Mouse (Mus musculus): ENCODE results near the gene Galnt14. TPM values are rescaled to one million over a fixed set of nuclear protein-coding genes. Genes with fewer than 3 reads are reported as not detected.

The Galnt14 gene
- total and polyA plus RNA-seq, 3 experiments: 0.08 TPM; not detected in 2

GRCm38 (mm10) chr17:73541911-73542310 is 168.3 kb downstream of the Galnt14 start:
- WGBS: 86% methylated on average over 9 of the region's 9 CpGs

GRCm38 (mm10) chr17:73541233-73541570 is 169.1 kb downstream of the Galnt14 start:
- TF ChIP-seq EP300 (IDR thresholded peaks at IDR 0.05; ENCODE audit: insufficient read depth, low read depth, low read length) (no peak), POLR2A (IDR thresholded peaks at IDR 0.05; ENCODE audit: insufficient read depth, low read depth, low read length) (no peak), CTCF (IDR thresholded peaks at IDR 0.05) (no peak)
- WGBS: 38% methylated on average over 1 of the region's 1 CpGs
- no peaks in the 10 kb centered on the region for H3K79me2 ChIP-seq (replicated peaks; ENCODE audit: control insufficient read depth, insufficient read depth, low read length)
- no peak for DNase-seq
- H3K36me3 ChIP-seq (ENCODE audit: control insufficient read depth, insufficient read depth, low read length): no peaks in the 10 kb centered on the region
- H3K27me3 ChIP-seq (ENCODE audit: control insufficient read depth, insufficient read depth, low read length): no peaks in the 10 kb centered on the region
- intact Hi-C loops (cut with DNase I): no loop called here
- no peaks in the 10 kb centered on the region for H3K4me1 ChIP-seq (ENCODE audit: control insufficient read depth, insufficient read depth, low read length)
- no peak overlapping the region for H3K9ac ChIP-seq (ENCODE audit: low read depth, low read length)
- H3K27ac ChIP-seq: no peak overlapping the region
- no peak overlapping the region for H3K4me3 ChIP-seq

More at GRCm38 (mm10) chr17:73541911-73542310, 168.3 kb downstream of the Galnt14 start:
- H3K27ac ChIP-seq: no peak overlapping the region
- no peaks in the 10 kb centered on the region for H3K27me3 ChIP-seq (ENCODE audit: control insufficient read depth, insufficient read depth, low read length)
- H3K79me2 ChIP-seq (replicated peaks; ENCODE audit: control insufficient read depth, insufficient read depth, low read length): no peaks in the 10 kb centered on the region
- H3K4me3 ChIP-seq: no peak overlapping the region
- H3K4me1 ChIP-seq (ENCODE audit: control insufficient read depth, insufficient read depth, low read length): no peaks in the 10 kb centered on the region
- no peak for DNase-seq
- TF ChIP-seq EP300 (IDR thresholded peaks at IDR 0.05; ENCODE audit: insufficient read depth, low read depth, low read length): no peak
- no peak for TF ChIP-seq CTCF (IDR thresholded peaks at IDR 0.05)
- TF ChIP-seq POLR2A (IDR thresholded peaks at IDR 0.05; ENCODE audit: insufficient read depth, low read depth, low read length): no peak
- H3K9ac ChIP-seq (ENCODE audit: low read depth, low read length): no peak overlapping the region
- no peaks in the 10 kb centered on the region for H3K36me3 ChIP-seq (ENCODE audit: control insufficient read depth, insufficient read depth, low read length)
- intact Hi-C loops (cut with DNase I): no loop called here

- DNase-seq: no peak
- H3K27ac ChIP-seq: no peak overlapping the region
- WGBS: 51% methylated on average over 14 of the region's 14 CpGs
- H3K27me3 ChIP-seq (ENCODE audit: control insufficient read depth, insufficient read depth, low read length): no peaks in the 10 kb centered on the region
- intact Hi-C loops (cut with DNase I): no loop called here
- no peaks in the 10 kb centered on the region for H3K79me2 ChIP-seq (replicated peaks; ENCODE audit: control insufficient read depth, insufficient read depth, low read length)
- no peak overlapping the region for H3K4me3 ChIP-seq
- TF ChIP-seq CTCF (IDR thresholded peaks at IDR 0.05): no peak
- TF ChIP-seq EP300 (IDR thresholded peaks at IDR 0.05; ENCODE audit: insufficient read depth, low read depth, low read length): no peak
- no peak for TF ChIP-seq POLR2A (IDR thresholded peaks at IDR 0.05; ENCODE audit: insufficient read depth, low read depth, low read length)
- H3K9ac ChIP-seq (ENCODE audit: low read depth, low read length): no peak overlapping the region
- H3K36me3 ChIP-seq (ENCODE audit: control insufficient read depth, insufficient read depth, low read length): no peaks in the 10 kb centered on the region
- no peaks in the 10 kb centered on the region for H3K4me1 ChIP-seq (ENCODE audit: control insufficient read depth, insufficient read depth, low read length)
These were observed 169.6 kb downstream of the Galnt14 start for GRCm38 (mm10) chr17:73540409-73541232.

- Histone ChIP-seq H3K27me3 (ENCODE audit: control insufficient read depth, insufficient read depth, low read length) (no peaks in the 10 kb centered on the region), H3K9ac (ENCODE audit: low read depth, low read length) (no peak overlapping the region), H3K4me1 (ENCODE audit: control insufficient read depth, insufficient read depth, low read length) (no peaks in the 10 kb centered on the region), H3K27ac (no peak overlapping the region), H3K36me3 (ENCODE audit: control insufficient read depth, insufficient read depth, low read length) (no peaks in the 10 kb centered on the region), H3K4me3 (no peak overlapping the region), H3K79me2 (replicated peaks; ENCODE audit: control insufficient read depth, insufficient read depth, low read length) (no peaks in the 10 kb centered on the region)
- intact Hi-C loops (cut with DNase I): no loop called here
- TF ChIP-seq POLR2A (IDR thresholded peaks at IDR 0.05; ENCODE audit: insufficient read depth, low read depth, low read length) (no peak), EP300 (IDR thresholded peaks at IDR 0.05; ENCODE audit: insufficient read depth, low read depth, low read length) (no peak), CTCF (IDR thresholded peaks at IDR 0.05) (no peak)
- no peak for DNase-seq
- WGBS: 49% methylated on average over 2 of the region's 2 CpGs
These were observed 178.4 kb downstream of the Galnt14 start for GRCm38 (mm10) chr17:73531896-73532295.

- H3K4me3 ChIP-seq: no peak overlapping the region
- TF ChIP-seq CTCF (IDR thresholded peaks at IDR 0.05) (no peak), EP300 (IDR thresholded peaks at IDR 0.05; ENCODE audit: insufficient read depth, low read depth, low read length) (no peak), POLR2A (IDR thresholded peaks at IDR 0.05; ENCODE audit: insufficient read depth, low read depth, low read length) (no peak)
- no peaks in the 10 kb centered on the region for H3K79me2 ChIP-seq (replicated peaks; ENCODE audit: control insufficient read depth, insufficient read depth, low read length)
- H3K4me1 ChIP-seq (ENCODE audit: control insufficient read depth, insufficient read depth, low read length): no peaks in the 10 kb centered on the region; the same call in 1 of the 2 replicates
- 84% methylated on average over 7 of the region's 7 CpGs for WGBS
- no peaks in the 10 kb centered on the region for H3K36me3 ChIP-seq (ENCODE audit: control insufficient read depth, insufficient read depth, low read length)
- no peak for DNase-seq
- H3K27me3 ChIP-seq (ENCODE audit: control insufficient read depth, insufficient read depth, low read length): no peaks in the 10 kb centered on the region
- no peak overlapping the region for H3K9ac ChIP-seq (ENCODE audit: low read depth, low read length)
- no peak overlapping the region for H3K27ac ChIP-seq
- intact Hi-C loops (cut with DNase I): no loop called here
These were observed 188.1 kb downstream of the Galnt14 start for GRCm38 (mm10) chr17:73522169-73522568.

- Histone ChIP-seq H3K27ac (no peak overlapping the region), H3K79me2 (replicated peaks; ENCODE audit: control insufficient read depth, insufficient read depth, low read length) (no peaks in the 10 kb centered on the region), H3K4me3 (no peak overlapping the region), H3K9ac (ENCODE audit: low read depth, low read length) (no peak overlapping the region), H3K36me3 (ENCODE audit: control insufficient read depth, insufficient read depth, low read length) (no peaks in the 10 kb centered on the region), H3K4me1 (ENCODE audit: control insufficient read depth, insufficient read depth, low read length) (no peaks in the 10 kb centered on the region; the same call in 1 of the 2 replicates), H3K27me3 (ENCODE audit: control insufficient read depth, insufficient read depth, low read length) (no peaks in the 10 kb centered on the region)
- no peak for DNase-seq
- intact Hi-C loops (cut with DNase I): no loop called here
- WGBS: 78% methylated on average over 5 of the region's 5 CpGs
- no peak for TF ChIP-seq CTCF (IDR thresholded peaks at IDR 0.05)
- no peak for TF ChIP-seq EP300 (IDR thresholded peaks at IDR 0.05; ENCODE audit: insufficient read depth, low read depth, low read length)
- no peak for TF ChIP-seq POLR2A (IDR thresholded peaks at IDR 0.05; ENCODE audit: insufficient read depth, low read depth, low read length)
These were observed 190.9 kb downstream of the Galnt14 start for GRCm38 (mm10) chr17:73519350-73519749.
